Mouse (Mus musculus) stomach, embryonic 15.5 days (tissue): Measurements from ENCODE around the gene Nap1l1. TPM values are rescaled to one million over a fixed set of nuclear protein-coding genes. Genes with fewer than 3 reads are reported as not detected.

Source experiments
- ATAC-seq: fragments of 200-750 bp; cut with Nextera tagmentation; 2 replicates; pipeline ENCODE4 v1.8.0; 2017; ENCODE audit warnings: low read depth, moderate number of reproducible peaks, moderate TSS enrichment; ENCODE audit not compliant: insufficient read depth, low FRiP score
- H3K27ac ChIP-seq: fragments of 300-500 bp; sonication (generic); 2 replicates; pipeline ENCODE4 v1.5.1; 2015; ENCODE audit warnings: mild to moderate bottlenecking, inconsistent platforms
- H3K27me3 ChIP-seq: fragments of 300-500 bp; sonication (generic); replicated peaks from 2 replicates; pipeline ENCODE4 v1.6.1; 2015; ENCODE audit warnings: inconsistent platforms
- H3K36me3 ChIP-seq: fragments of 300-500 bp; sonication (generic); 2 replicates; pipeline ENCODE4 v1.6.1; 2015; ENCODE audit warnings: inconsistent platforms
- H3K4me1 ChIP-seq: fragments of 300-500 bp; sonication (generic); 2 replicates; pipeline ENCODE4 v1.6.1; 2015; ENCODE audit warnings: inconsistent platforms
- H3K4me2 ChIP-seq: fragments of 300-500 bp; sonication (generic); 2 replicates; pipeline ENCODE4 v1.6.1; 2015; ENCODE audit warnings: mild to moderate bottlenecking, inconsistent platforms
- H3K4me3 ChIP-seq: fragments of 300-500 bp; sonication (generic); replicated peaks from 2 replicates; pipeline ENCODE4 v1.5.1; 2015; ENCODE audit warnings: inconsistent platforms
- H3K9ac ChIP-seq: fragments of 300-500 bp; sonication (generic); 2 replicates; pipeline ENCODE4 v1.6.1; 2015; ENCODE audit warnings: inconsistent platforms
- H3K9me3 ChIP-seq: fragments of 300-500 bp; sonication (generic); 2 replicates; pipeline ENCODE4 v1.6.1; 2016; ENCODE audit warnings: inconsistent platforms
- WGBS: fragments of 180-500 bp; shearing (Covaris S2); methylation state at CpG from one replicate; pipeline ENCODE4 v1.1.7; 2015; 5-methylcytosine and 5-hydroxymethylcytosine counted together
- polyA plus RNA-seq: library from polyadenylated mRNA; unstranded; fragments of >200 nt; fragmentation: Nextera tagmentation; extraction: Ambion mirVana; gene quantifications from 2 replicates; pipeline ENCODE4 v1.2.1, GENCODE M21; 2015

The Nap1l1 gene
- polyA plus RNA-seq, 1 experiment from 2014 or later = 188 TPM

- ATAC-seq = no peak
- 10% methylated on average over 7 of the region's 7 CpGs for WGBS
- Histone ChIP-seq H3K4me3 (peak overlapping the region; percentile 88), H3K4me2 (peak overlapping the region; percentile 94), H3K9ac (peak overlapping the region; percentile 93), H3K27me3 (no peaks in the 10 kb centered on the region), H3K27ac (peak overlapping the region; percentile 57; the same call in 1 of the 2 replicates), H3K9me3 (no peaks in the 10 kb centered on the region), H3K36me3 (no peaks in the 10 kb centered on the region), H3K4me1 (peaks cover 23% of the 10 kb centered on the region)
Observed at GRCm38 (mm10) chr10:111508324-111509080, 35.5 kb downstream of the Nap1l1 start.

GRCm38 (mm10) chr10:111509103-111509784 lies 36.2 kb downstream of the Nap1l1 start:
- WGBS = 23% methylated on average over 8 of the region's 8 CpGs
- no peak for ATAC-seq
- Histone ChIP-seq H3K9ac (peak overlapping the region; percentile 25; the same call in 1 of the 2 replicates), H3K36me3 (no peaks in the 10 kb centered on the region), H3K27ac (peak overlapping the region; percentile 57; the same call in 1 of the 2 replicates), H3K4me1 (peaks cover 23% of the 10 kb centered on the region), H3K9me3 (no peaks in the 10 kb centered on the region), H3K4me2 (peak overlapping the region; percentile 94), H3K4me3 (peak overlapping the region; percentile 88), H3K27me3 (no peaks in the 10 kb centered on the region)

DNA sequence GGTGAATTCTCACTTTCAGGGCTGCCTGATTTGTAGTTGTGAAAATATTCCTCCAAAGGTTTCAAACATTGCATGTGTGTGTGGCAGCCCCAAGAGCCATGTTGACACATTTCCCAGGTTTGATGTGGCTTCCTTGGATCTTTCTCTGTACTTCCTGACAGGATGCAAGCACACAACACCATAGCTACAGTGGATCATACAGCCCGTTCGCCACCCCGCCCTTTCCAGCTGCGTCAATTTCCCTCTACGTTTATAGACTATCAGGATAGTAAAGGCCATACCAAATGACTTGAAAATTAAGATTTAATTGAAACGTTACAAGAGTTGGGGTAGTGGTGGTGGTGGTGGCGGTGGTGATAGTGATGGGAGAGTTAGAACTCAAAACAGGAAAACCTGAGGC lies 37.0 kb downstream of the Nap1l1 start:
- Histone ChIP-seq H3K36me3 (no peaks in the 10 kb centered on the region), H3K9me3 (no peaks in the 10 kb centered on the region), H3K27me3 (no peaks in the 10 kb centered on the region), H3K9ac (no peak overlapping the region), H3K4me2 (peak overlapping the region; percentile 94), H3K4me1 (peaks cover 23% of the 10 kb centered on the region), H3K4me3 (no peak overlapping the region), H3K27ac (peak overlapping the region; percentile 57; the same call in 1 of the 2 replicates)
- ATAC-seq = no peak
- 61% methylated on average over 7 of the region's 7 CpGs for WGBS

GRCm38 (mm10) chr10:111510798-111511197 lies 37.8 kb downstream of the Nap1l1 start:
- H3K27ac ChIP-seq = 0 out of 2 replicates have a peak overlapping the region, but pooled peaks have one; percentile 6
- WGBS = 30% methylated on average over 7 of the region's 7 CpGs
- H3K4me2 ChIP-seq = no peak overlapping the region
- no peak overlapping the region for H3K4me3 ChIP-seq
- no peaks in the 10 kb centered on the region for H3K27me3 ChIP-seq
- no peak overlapping the region for H3K9ac ChIP-seq
- H3K9me3 ChIP-seq = no peaks in the 10 kb centered on the region
- H3K36me3 ChIP-seq = no peaks in the 10 kb centered on the region
- peaks cover 20% of the 10 kb centered on the region for H3K4me1 ChIP-seq
- ATAC-seq = no peak

GRCm38 (mm10) chr10:111512036-111512568 lies 39.1 kb downstream of the Nap1l1 start:
- WGBS = 42% methylated on average over 10 of the region's 10 CpGs
- no peaks in the 10 kb centered on the region for H3K27me3 ChIP-seq
- peaks cover 31% of the 10 kb centered on the region for H3K4me1 ChIP-seq
- no peaks in the 10 kb centered on the region for H3K9me3 ChIP-seq
- H3K27ac ChIP-seq = peak overlapping the region; percentile 37; the same call in 1 of the 2 replicates
- no peak overlapping the region for H3K9ac ChIP-seq
- ATAC-seq = no peak
- H3K36me3 ChIP-seq = no peaks in the 10 kb centered on the region
- H3K4me2 ChIP-seq = no peak overlapping the region
- H3K4me3 ChIP-seq = no peak overlapping the region

- Histone ChIP-seq H3K9me3 (no peaks in the 10 kb centered on the region), H3K4me2 (no peak overlapping the region), H3K27me3 (no peaks in the 10 kb centered on the region), H3K4me1 (peaks cover 29% of the 10 kb centered on the region), H3K9ac (no peak overlapping the region), H3K27ac (no peak overlapping the region), H3K36me3 (no peaks in the 10 kb centered on the region), H3K4me3 (no peak overlapping the region)
- ATAC-seq = no peak
- WGBS = 88% methylated on average over 5 of the region's 5 CpGs
Observed at GRCm38 (mm10) chr10:111514282-111514885, 41.4 kb downstream of the Nap1l1 start.

GRCm38 (mm10) chr10:111515071-111516010 lies 42.3 kb downstream of the Nap1l1 start:
- H3K36me3 ChIP-seq = no peaks in the 10 kb centered on the region
- no peaks in the 10 kb centered on the region for H3K27me3 ChIP-seq
- H3K9ac ChIP-seq = no peak overlapping the region
- H3K4me3 ChIP-seq = no peak overlapping the region
- H3K27ac ChIP-seq = peak overlapping the region; percentile 46
- ATAC-seq = peak; percentile 44
- H3K4me2 ChIP-seq = peak overlapping the region; percentile 35; the same call in 1 of the 2 replicates
- peaks cover 21% of the 10 kb centered on the region for H3K4me1 ChIP-seq
- 69% methylated on average over 17 of the region's 17 CpGs for WGBS
- no peaks in the 10 kb centered on the region for H3K9me3 ChIP-seq

GRCm38 (mm10) chr10:111516172-111516588 lies 43.2 kb downstream of the Nap1l1 start:
- Histone ChIP-seq H3K4me3 (no peak overlapping the region), H3K9ac (no peak overlapping the region), H3K9me3 (no peaks in the 10 kb centered on the region), H3K4me1 (peaks cover 23% of the 10 kb centered on the region), H3K27me3 (no peaks in the 10 kb centered on the region), H3K27ac (peak overlapping the region; percentile 46; the same call in 1 of the 2 replicates), H3K4me2 (peak overlapping the region; percentile 35), H3K36me3 (no peaks in the 10 kb centered on the region)
- 16% methylated on average over 13 of the region's 13 CpGs for WGBS
- peak; percentile 57 for ATAC-seq

- Histone ChIP-seq H3K4me3 (no peak overlapping the region), H3K27me3 (no peaks in the 10 kb centered on the region), H3K9ac (no peak overlapping the region), H3K9me3 (no peaks in the 10 kb centered on the region), H3K4me2 (no peak overlapping the region), H3K27ac (peak overlapping the region; percentile 46; the same call in 1 of the 2 replicates), H3K36me3 (no peaks in the 10 kb centered on the region), H3K4me1 (peaks cover 23% of the 10 kb centered on the region)
- 64% methylated on average over 8 of the region's 8 CpGs for WGBS
- ATAC-seq = no peak
Observed at GRCm38 (mm10) chr10:111516804-111517436, 43.9 kb downstream of the Nap1l1 start.

DNA sequence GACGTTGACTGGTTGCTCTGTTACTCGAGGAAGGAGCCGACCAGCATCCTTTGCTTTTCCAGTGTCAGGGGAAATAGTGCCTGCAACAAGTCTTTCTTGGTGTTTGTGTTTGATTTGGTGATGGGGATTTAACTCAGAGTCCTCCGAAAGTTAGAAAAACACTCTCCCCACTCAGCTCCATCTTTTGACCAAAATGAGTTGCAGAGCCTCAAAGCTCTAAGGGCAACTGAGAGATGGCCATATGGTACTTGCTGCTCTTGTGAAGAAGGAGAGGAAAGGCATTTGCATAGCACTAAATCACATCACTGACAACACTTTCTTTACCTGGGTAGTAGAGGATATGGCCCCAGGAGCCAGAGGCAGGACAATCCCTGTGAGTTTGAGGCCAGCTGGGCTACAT lies 45.3 kb downstream of the Nap1l1 start:
- Histone ChIP-seq H3K27ac (no peak overlapping the region), H3K9me3 (no peaks in the 10 kb centered on the region), H3K36me3 (no peaks in the 10 kb centered on the region), H3K4me1 (peaks cover 20% of the 10 kb centered on the region), H3K4me2 (no peak overlapping the region), H3K27me3 (no peaks in the 10 kb centered on the region), H3K4me3 (no peak overlapping the region), H3K9ac (no peak overlapping the region)
- no peak for ATAC-seq
- WGBS = 82% methylated on average over 4 of the region's 4 CpGs
